Mouse (Mus musculus): ENCODE measurements at regions not wholly inside any gene's neighbourhood (a gene's known extent, or its start where the extent isn't known, plus 50 kb on each side); places are given as distances from the start of the nearest gene placed in this dataset.

DNA sequence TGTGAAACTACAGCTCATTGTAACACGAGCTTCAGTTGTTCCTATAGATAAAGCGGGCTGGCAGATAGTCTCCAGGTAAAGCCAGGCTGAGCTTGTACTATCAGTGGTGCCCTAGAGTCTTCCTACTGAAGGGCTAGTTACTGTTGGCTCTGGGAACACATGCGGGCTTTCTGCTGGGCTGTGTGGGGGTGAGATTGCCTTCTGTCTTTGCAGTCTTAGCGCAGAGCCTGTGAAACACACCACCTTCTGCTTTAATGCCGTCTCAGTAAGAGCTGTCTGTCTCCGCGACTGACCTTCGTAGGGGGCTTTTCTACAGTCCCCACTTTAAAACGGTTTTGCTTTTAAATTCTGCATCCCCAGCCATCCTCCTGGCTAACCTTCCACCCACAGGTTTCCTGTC is 76.7 kb downstream of the Trim29 start:
- Histone ChIP-seq H3K27me3 (0 out of 2 replicates have a peak, but pooled peaks cover 3% of the 10 kb centered on the region), H3K36me3 (no peaks in the 10 kb centered on the region), H3K9me3 (replicated peaks) (no peaks in the 10 kb centered on the region), H3K27ac (no peak overlapping the region), H3K4me2 (no peak overlapping the region), H3K9ac (no peak overlapping the region), H3K4me3 (replicated peaks) (no peak overlapping the region), H3K4me1 (no peaks in the 10 kb centered on the region)
- 54% methylated on average over 9 of the region's 9 CpGs for WGBS
- ATAC-seq (replicated peaks; ENCODE audit: low FRiP score) = no peak

GRCm38 (mm10) chr9:43389491-43390083 is 78.9 kb downstream of the Trim29 start:
- Histone ChIP-seq H3K4me2 (no peak overlapping the region), H3K27ac (no peak overlapping the region), H3K36me3 (no peaks in the 10 kb centered on the region), H3K4me1 (no peaks in the 10 kb centered on the region), H3K9ac (no peak overlapping the region), H3K9me3 (replicated peaks) (no peaks in the 10 kb centered on the region), H3K27me3 (0 out of 2 replicates have a peak, but pooled peaks cover 3% of the 10 kb centered on the region), H3K4me3 (replicated peaks) (no peak overlapping the region)
- no peak for ATAC-seq (replicated peaks; ENCODE audit: low FRiP score)
- 33% methylated on average over 9 of the region's 9 CpGs for WGBS

- Histone ChIP-seq H3K4me3 (replicated peaks) (no peak overlapping the region), H3K4me2 (no peak overlapping the region), H3K9ac (no peak overlapping the region), H3K4me1 (no peaks in the 10 kb centered on the region), H3K36me3 (no peaks in the 10 kb centered on the region), H3K27ac (no peak overlapping the region), H3K9me3 (replicated peaks) (no peaks in the 10 kb centered on the region), H3K27me3 (no peaks in the 10 kb centered on the region)
- ATAC-seq (replicated peaks; ENCODE audit: low FRiP score) = no peak
- whole genome bisulfite sequencing = 74% methylated on average over 6 of the region's 6 CpGs
These were observed 81.9 kb downstream of the Trim29 start for GRCm38 (mm10) chr9:43392467-43393064.

- peaks cover 3% of the 10 kb centered on the region; the same call in 1 of the 2 replicates for H3K4me1 ChIP-seq
- no peaks in the 10 kb centered on the region for H3K9me3 ChIP-seq (replicated peaks)
- H3K27me3 ChIP-seq = no peaks in the 10 kb centered on the region
- 47% methylated on average over 5 of the region's 5 CpGs for WGBS
- ATAC-seq (replicated peaks; ENCODE audit: low FRiP score) = no peak
- no peak overlapping the region for H3K4me3 ChIP-seq (replicated peaks)
- no peak overlapping the region for H3K4me2 ChIP-seq
- no peak overlapping the region for H3K27ac ChIP-seq
- no peaks in the 10 kb centered on the region for H3K36me3 ChIP-seq
- H3K9ac ChIP-seq = no peak overlapping the region
These were observed 83.6 kb downstream of the Trim29 start for GRCm38 (mm10) chr9:43394204-43394603.

GRCm38 (mm10) chr9:43395209-43395608 is 84.6 kb downstream of the Trim29 start:
- no peak overlapping the region for H3K4me2 ChIP-seq
- H3K4me1 ChIP-seq = peaks cover 3% of the 10 kb centered on the region; the same call in 1 of the 2 replicates
- whole genome bisulfite sequencing = 39% methylated on average over 5 of the region's 5 CpGs
- H3K9me3 ChIP-seq (replicated peaks) = no peaks in the 10 kb centered on the region
- H3K27me3 ChIP-seq = no peaks in the 10 kb centered on the region
- H3K4me3 ChIP-seq (replicated peaks) = no peak overlapping the region
- ATAC-seq (replicated peaks; ENCODE audit: low FRiP score) = no peak
- no peaks in the 10 kb centered on the region for H3K36me3 ChIP-seq
- H3K27ac ChIP-seq = no peak overlapping the region
- no peak overlapping the region for H3K9ac ChIP-seq

DNA sequence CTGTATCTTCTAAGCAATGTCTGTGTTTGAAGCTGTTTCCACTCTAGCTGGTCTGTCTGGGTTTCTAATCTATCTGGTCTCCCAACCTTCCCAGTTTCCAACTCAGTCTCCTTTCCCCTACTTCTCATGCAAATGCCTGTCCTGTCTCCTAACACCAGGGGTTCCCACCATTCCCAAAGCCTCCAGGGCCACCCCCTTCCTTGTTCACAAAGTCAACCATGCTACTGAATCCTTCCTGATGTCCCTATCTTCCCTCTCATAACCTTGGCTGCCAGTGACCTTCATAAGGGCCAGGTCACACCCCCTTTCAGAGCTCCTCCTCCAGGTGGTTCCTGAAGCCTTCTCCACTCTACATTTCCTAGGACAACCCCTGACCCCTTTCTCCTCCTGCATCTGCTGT is 85.9 kb downstream of the Trim29 start:
- H3K9ac ChIP-seq = no peak overlapping the region
- no peaks in the 10 kb centered on the region for H3K36me3 ChIP-seq
- no peak overlapping the region for H3K27ac ChIP-seq
- no peak overlapping the region for H3K4me2 ChIP-seq
- H3K27me3 ChIP-seq = no peaks in the 10 kb centered on the region
- H3K9me3 ChIP-seq (replicated peaks) = no peaks in the 10 kb centered on the region
- H3K4me3 ChIP-seq (replicated peaks) = no peak overlapping the region
- ATAC-seq (replicated peaks; ENCODE audit: low FRiP score) = no peak
- H3K4me1 ChIP-seq = peaks cover 3% of the 10 kb centered on the region; the same call in 1 of the 2 replicates

DNA sequence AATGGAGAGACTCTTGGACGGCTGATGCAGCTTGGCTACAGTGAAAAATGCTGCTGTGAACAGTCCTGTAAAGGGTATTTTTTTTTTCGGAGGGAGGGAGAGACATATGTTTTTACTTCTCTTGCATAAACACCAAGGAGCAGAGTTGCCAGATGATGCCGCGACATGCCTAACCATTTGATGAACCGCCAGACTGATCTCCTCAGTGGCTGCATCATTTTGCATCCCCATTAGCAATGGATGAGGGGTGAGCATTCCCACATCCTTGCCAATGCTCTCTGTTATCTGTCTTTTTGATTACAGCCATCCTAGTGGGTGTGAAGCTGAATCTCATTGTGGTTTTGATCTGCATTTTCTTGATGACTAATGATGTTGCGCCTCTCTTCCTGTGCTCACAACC is 97.8 kb downstream of the Trim29 start:
- no peaks in the 10 kb centered on the region for H3K4me1 ChIP-seq
- no peaks in the 10 kb centered on the region for H3K9me3 ChIP-seq (replicated peaks)
- H3K4me2 ChIP-seq = no peak overlapping the region
- H3K27me3 ChIP-seq = no peaks in the 10 kb centered on the region
- 67% methylated on average over 6 of the region's 6 CpGs for WGBS
- H3K27ac ChIP-seq = no peak overlapping the region
- no peak overlapping the region for H3K9ac ChIP-seq
- H3K36me3 ChIP-seq = no peaks in the 10 kb centered on the region
- no peak for ATAC-seq (replicated peaks; ENCODE audit: low FRiP score)
- H3K4me3 ChIP-seq (replicated peaks) = no peak overlapping the region

- Histone ChIP-seq H3K9ac (no peak overlapping the region), H3K4me3 (replicated peaks) (no peak overlapping the region), H3K9me3 (replicated peaks) (no peaks in the 10 kb centered on the region), H3K4me2 (no peak overlapping the region), H3K36me3 (no peaks in the 10 kb centered on the region), H3K4me1 (no peaks in the 10 kb centered on the region), H3K27me3 (0 out of 2 replicates have a peak, but pooled peaks cover 3% of the 10 kb centered on the region), H3K27ac (no peak overlapping the region)
- ATAC-seq (replicated peaks; ENCODE audit: low FRiP score) = no peak
- WGBS = 72% methylated on average over 3 of the region's 3 CpGs
These were observed 101.8 kb downstream of the Trim29 start for GRCm38 (mm10) chr9:43412473-43412872.

GRCm38 (mm10) chr9:43419993-43420715 is 109.5 kb downstream of the Trim29 start:
- Histone ChIP-seq H3K4me1 (peaks cover 26% of the 10 kb centered on the region), H3K9me3 (replicated peaks) (no peaks in the 10 kb centered on the region), H3K4me3 (replicated peaks) (no peak overlapping the region), H3K27ac (no peak overlapping the region), H3K36me3 (no peaks in the 10 kb centered on the region), H3K27me3 (peaks cover 34% of the 10 kb centered on the region), H3K9ac (no peak overlapping the region), H3K4me2 (peak overlapping the region; percentile 33; the same call in 1 of the 2 replicates)
- WGBS = 29% methylated on average over 17 of the region's 17 CpGs
- no peak for ATAC-seq (replicated peaks; ENCODE audit: low FRiP score)

GRCm38 (mm10) chr9:43427007-43427406 is 116.4 kb downstream of the Trim29 start:
- no peak for ATAC-seq (replicated peaks; ENCODE audit: low FRiP score)
- 38% methylated on average over 7 of the region's 7 CpGs for WGBS
- no peak overlapping the region for H3K27ac ChIP-seq

GRCm38 (mm10) chr9:43433953-43434352 is 123.3 kb downstream of the Trim29 start:
- Histone ChIP-seq H3K4me2 (no peak overlapping the region), H3K27ac (no peak overlapping the region), H3K36me3 (no peaks in the 10 kb centered on the region), H3K9me3 (replicated peaks) (no peaks in the 10 kb centered on the region), H3K9ac (no peak overlapping the region), H3K4me1 (0 out of 2 replicates have a peak, but pooled peaks cover 2% of the 10 kb centered on the region), H3K27me3 (no peaks in the 10 kb centered on the region), H3K4me3 (replicated peaks) (no peak overlapping the region)
- 58% methylated on average over 3 of the region's 3 CpGs for WGBS
- ATAC-seq (replicated peaks; ENCODE audit: low FRiP score) = no peak

More at GRCm38 (mm10) chr9:43427007-43427406, 116.4 kb downstream of the Trim29 start:
- Histone ChIP-seq H3K9ac (no peak overlapping the region), H3K4me3 (replicated peaks) (no peak overlapping the region), H3K36me3 (no peaks in the 10 kb centered on the region), H3K4me2 (no peak overlapping the region), H3K4me1 (peaks cover 23% of the 10 kb centered on the region), H3K9me3 (replicated peaks) (no peaks in the 10 kb centered on the region), H3K27me3 (peaks cover 6% of the 10 kb centered on the region; the same call in 1 of the 2 replicates)

GRCm38 (mm10) chr9:43438476-43438875 is 127.8 kb downstream of the Trim29 start:
- no peak for ATAC-seq (replicated peaks; ENCODE audit: low FRiP score)
- Histone ChIP-seq H3K4me1 (0 out of 2 replicates have a peak, but pooled peaks cover 2% of the 10 kb centered on the region), H3K9me3 (replicated peaks) (no peaks in the 10 kb centered on the region), H3K27me3 (peaks cover 5% of the 10 kb centered on the region; the same call in 1 of the 2 replicates), H3K4me3 (replicated peaks) (no peak overlapping the region), H3K9ac (no peak overlapping the region), H3K27ac (no peak overlapping the region), H3K4me2 (no peak overlapping the region), H3K36me3 (no peaks in the 10 kb centered on the region)
- WGBS = 78% methylated on average over 11 of the region's 11 CpGs
